Mouse (Mus musculus) hindbrain, embryonic 11.5 days (tissue): Measurements from ENCODE around the gene Tsc22d3. TPM values are rescaled to one million over a fixed set of nuclear protein-coding genes. Genes with fewer than 3 reads are reported as not detected.
"Not testable (repeated sequence)": the region's sequence is repeated elsewhere in the genome, so short reads cannot be mapped to it uniquely, and the experiment has no call there.

ENCODE experiments used
- ATAC-seq: fragments of 200-750 bp; cut with Nextera tagmentation; 2 replicates; pipeline ENCODE4 v1.8.0; 2017; ENCODE audit warnings: mild to moderate bottlenecking, moderate TSS enrichment, moderate library complexity; ENCODE audit not compliant: low FRiP score
- DNase-seq: peaks from one replicate; pipeline ENCODE4 v3.0.0-alpha.2; 2015; ENCODE audit warnings: low spot score
- H3K27ac ChIP-seq: fragments of 300-500 bp; sonication (generic); 2 replicates; pipeline ENCODE4 v1.5.1; 2014; ENCODE audit warnings: mild to moderate bottlenecking, low read depth, low read length
- H3K27me3 ChIP-seq: fragments of 300-500 bp; sonication (generic); 2 replicates; pipeline ENCODE4 v1.6.1; 2014; ENCODE audit warnings: mild to moderate bottlenecking, low read length, moderate library complexity, mixed read lengths; ENCODE audit not compliant: control insufficient read depth, insufficient read depth
- H3K36me3 ChIP-seq: fragments of 300-500 bp; sonication (generic); 2 replicates; pipeline ENCODE4 v1.6.1; 2014; ENCODE audit warnings: mild to moderate bottlenecking, low read length, moderate library complexity, mixed read lengths; ENCODE audit not compliant: control insufficient read depth, insufficient read depth
- H3K4me1 ChIP-seq: fragments of 300-500 bp; sonication (generic); replicated peaks from 2 replicates; pipeline ENCODE4 v1.6.1; 2014; ENCODE audit warnings: low read length, mixed read lengths; ENCODE audit not compliant: control insufficient read depth, insufficient read depth
- H3K4me2 ChIP-seq: fragments of 300-500 bp; sonication (generic); replicated peaks from 2 replicates; pipeline ENCODE4 v1.6.1; 2014; ENCODE audit warnings: mild to moderate bottlenecking, low read depth, low read length
- H3K4me3 ChIP-seq: fragments of 300-500 bp; sonication (generic); 2 replicates; pipeline ENCODE4 v1.5.1; 2014; ENCODE audit warnings: low read depth, low read length
- H3K9ac ChIP-seq: fragments of 300-500 bp; sonication (generic); 2 replicates; pipeline ENCODE4 v1.6.1; 2014; ENCODE audit warnings: low read depth, low read length
- H3K9me3 ChIP-seq: fragments of 300-500 bp; sonication (generic); 2 replicates; pipeline ENCODE4 v1.6.1; 2016; ENCODE audit warnings: low read length; ENCODE audit not compliant: control insufficient read depth
- WGBS: fragments of 180-500 bp; shearing (Covaris S2); extraction: QIAGEN DNeasy Blood & Tissue Kit; methylation state at CpG from one replicate; pipeline ENCODE4 v1.1.7; 2014; 5-methylcytosine and 5-hydroxymethylcytosine counted together
- polyA plus RNA-seq: library from polyadenylated mRNA; unstranded; fragments of >200 nt; fragmentation: Nextera tagmentation; extraction: Ambion mirVana; gene quantifications from 2 replicates; pipeline ENCODE4 v1.2.1, GENCODE M21; 2014

Tsc22d3 gene
- polyA plus RNA-seq, 1 experiment from 2014 or later = 147 TPM

GRCm38 (mm10) chrX:140503905-140504304 lies 96.6 kb downstream of the Tsc22d3 start:
- ATAC-seq = peak; percentile 63; the same call in 1 of the 2 replicates
- 12% methylated on average over 7 of the region's 7 CpGs for WGBS
- peaks cover 2% of the 10 kb centered on the region for H3K27me3 ChIP-seq

GRCm38 (mm10) chrX:140501401-140502301 lies 98.8 kb downstream of the Tsc22d3 start:
- ATAC-seq (no peak), DNase-seq (no peak)
- H3K4me3 ChIP-seq = no peak overlapping the region
- H3K9ac ChIP-seq = no peak overlapping the region
- H3K27me3 ChIP-seq = peaks cover 2% of the 10 kb centered on the region
- H3K36me3 ChIP-seq = no peaks in the 10 kb centered on the region
- H3K27ac ChIP-seq = no peak overlapping the region
- no peaks in the 10 kb centered on the region for H3K9me3 ChIP-seq
- H3K4me2 ChIP-seq = no peak overlapping the region
- H3K4me1 ChIP-seq = no peaks in the 10 kb centered on the region
- WGBS = 65% methylated on average over 9 of the region's 9 CpGs

More at GRCm38 (mm10) chrX:140503905-140504304, 96.6 kb downstream of the Tsc22d3 start:
- no peak overlapping the region for H3K27ac ChIP-seq
- H3K36me3 ChIP-seq = no peaks in the 10 kb centered on the region
- H3K4me3 ChIP-seq = no peak overlapping the region
- H3K9me3 ChIP-seq = no peaks in the 10 kb centered on the region
- H3K9ac ChIP-seq = no peak overlapping the region
- H3K4me1 ChIP-seq = no peaks in the 10 kb centered on the region
- DNase-seq = peak; percentile 74
- no peak overlapping the region for H3K4me2 ChIP-seq

GRCm38 (mm10) chrX:140500306-140500705 lies 100.2 kb downstream of the Tsc22d3 start:
- Histone ChIP-seq H3K9me3 (no peaks in the 10 kb centered on the region), H3K4me3 (no peak overlapping the region), H3K9ac (no peak overlapping the region), H3K36me3 (no peaks in the 10 kb centered on the region), H3K4me1 (no peaks in the 10 kb centered on the region), H3K4me2 (no peak overlapping the region), H3K27ac (no peak overlapping the region), H3K27me3 (peaks cover 2% of the 10 kb centered on the region)
- ATAC-seq (no peak), DNase-seq (no peak)
- 89% methylated on average over 5 of the region's 5 CpGs for WGBS

- ATAC-seq, DNase-seq, H3K9me3 ChIP-seq, H3K27ac ChIP-seq, H3K4me3 ChIP-seq, H3K36me3 ChIP-seq, H3K9ac ChIP-seq, H3K4me2 ChIP-seq, H3K4me1 ChIP-seq, H3K27me3 ChIP-seq: not testable (repeated sequence)
- 80% methylated on average over 4 of the region's 4 CpGs for WGBS
These were observed 102.0 kb downstream of the Tsc22d3 start for GRCm38 (mm10) chrX:140498431-140498830.

- no peak overlapping the region for H3K4me2 ChIP-seq
- no peak overlapping the region for H3K9ac ChIP-seq
- H3K4me1 ChIP-seq = no peaks in the 10 kb centered on the region
- H3K27ac ChIP-seq = no peak overlapping the region
- DNase-seq (no peak), ATAC-seq (no peak)
- H3K27me3 ChIP-seq = peaks cover 3% of the 10 kb centered on the region
- WGBS = 91% methylated on average over 6 of the region's 6 CpGs
- no peaks in the 10 kb centered on the region for H3K36me3 ChIP-seq
- H3K9me3 ChIP-seq = no peaks in the 10 kb centered on the region
- H3K4me3 ChIP-seq = no peak overlapping the region
These were observed 106.3 kb downstream of the Tsc22d3 start for GRCm38 (mm10) chrX:140494170-140494569.

- 71% methylated on average over 7 of the region's 7 CpGs for WGBS
These were observed 106.9 kb downstream of the Tsc22d3 start for GRCm38 (mm10) chrX:140493527-140494029.

GRCm38 (mm10) chrX:140491884-140492571 lies 108.4 kb downstream of the Tsc22d3 start:
- no peak overlapping the region for H3K4me3 ChIP-seq
- H3K4me1 ChIP-seq = no peaks in the 10 kb centered on the region
- WGBS = 58% methylated on average over 10 of the region's 10 CpGs
- no peak overlapping the region for H3K9ac ChIP-seq
- no peak overlapping the region for H3K4me2 ChIP-seq
- ATAC-seq (no peak), DNase-seq (peak; percentile 38)
- H3K36me3 ChIP-seq = no peaks in the 10 kb centered on the region
- H3K27ac ChIP-seq = no peak overlapping the region
- H3K27me3 ChIP-seq = peaks cover 5% of the 10 kb centered on the region
- H3K9me3 ChIP-seq = no peaks in the 10 kb centered on the region

More at GRCm38 (mm10) chrX:140493527-140494029, 106.9 kb downstream of the Tsc22d3 start:
- Histone ChIP-seq H3K4me3 (no peak overlapping the region), H3K4me2 (no peak overlapping the region), H3K27ac (no peak overlapping the region), H3K9me3 (no peaks in the 10 kb centered on the region), H3K36me3 (no peaks in the 10 kb centered on the region), H3K27me3 (peaks cover 3% of the 10 kb centered on the region), H3K4me1 (no peaks in the 10 kb centered on the region), H3K9ac (no peak overlapping the region)
- DNase-seq (no peak), ATAC-seq (no peak)

GRCm38 (mm10) chrX:140490203-140490602 lies 110.3 kb downstream of the Tsc22d3 start:
- 89% methylated on average over 3 of the region's 3 CpGs for WGBS
- no peak overlapping the region for H3K4me3 ChIP-seq
- no peak overlapping the region for H3K9ac ChIP-seq
- no peaks in the 10 kb centered on the region for H3K36me3 ChIP-seq
- H3K4me1 ChIP-seq = no peaks in the 10 kb centered on the region
- H3K4me2 ChIP-seq = no peak overlapping the region
- H3K27ac ChIP-seq = no peak overlapping the region
- H3K27me3 ChIP-seq = peaks cover 7% of the 10 kb centered on the region
- DNase-seq = no peak
- no peak for ATAC-seq
- no peaks in the 10 kb centered on the region for H3K9me3 ChIP-seq
